Mouse (Mus musculus) kidney, adult 8-10 months (tissue): Measurements from ENCODE around the gene Tfip11.
"Not testable (repeated sequence)": the region's sequence is repeated elsewhere in the genome, so short reads cannot be mapped to it uniquely, and the experiment has no call there.

Source experiments
- DNase-seq, 2 experiments: peaks; one replicate each; pipeline ENCODE4 v3.0.0; 2022

Gene Tfip11

DNA sequence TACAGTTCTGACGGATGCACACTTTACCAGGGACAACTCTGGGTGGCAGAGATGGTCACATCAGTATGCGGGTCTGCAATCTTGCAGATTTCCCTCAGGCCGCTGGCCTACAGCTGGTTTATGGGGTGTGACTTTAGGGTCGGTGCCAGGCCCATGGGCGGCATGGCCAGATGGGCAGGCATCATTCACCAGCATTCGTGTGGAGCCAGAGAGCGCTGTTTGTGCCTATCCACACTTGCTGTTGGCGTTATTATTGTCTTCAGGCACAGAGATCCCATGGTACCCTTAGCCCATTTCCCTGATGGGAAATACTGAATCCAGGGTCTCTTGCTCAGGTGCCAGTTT is 35.6 kb upstream of the Tfip11 start:
- DNase-seq: no peak

DNA sequence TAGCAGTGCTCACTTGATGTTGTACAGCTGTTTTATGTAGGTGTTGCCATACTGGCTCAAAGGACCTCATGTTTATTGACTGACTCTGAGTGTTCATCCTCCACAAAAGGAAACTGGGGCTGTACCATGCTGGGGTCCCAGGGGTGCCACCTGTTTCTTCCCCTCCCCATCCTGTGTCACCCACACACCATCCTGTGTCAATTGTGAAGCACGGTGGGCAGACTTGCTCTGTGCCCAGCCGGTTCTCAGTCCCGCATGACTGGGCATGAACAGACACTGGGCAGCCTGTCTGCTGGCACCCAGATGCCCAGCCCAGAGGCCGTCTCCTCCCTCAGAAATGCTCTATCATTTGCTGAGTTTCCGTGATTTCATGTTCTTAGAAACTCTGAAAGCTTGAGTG is 34.3 kb upstream of the Tfip11 start:
- DNase-seq: no peak

DNA sequence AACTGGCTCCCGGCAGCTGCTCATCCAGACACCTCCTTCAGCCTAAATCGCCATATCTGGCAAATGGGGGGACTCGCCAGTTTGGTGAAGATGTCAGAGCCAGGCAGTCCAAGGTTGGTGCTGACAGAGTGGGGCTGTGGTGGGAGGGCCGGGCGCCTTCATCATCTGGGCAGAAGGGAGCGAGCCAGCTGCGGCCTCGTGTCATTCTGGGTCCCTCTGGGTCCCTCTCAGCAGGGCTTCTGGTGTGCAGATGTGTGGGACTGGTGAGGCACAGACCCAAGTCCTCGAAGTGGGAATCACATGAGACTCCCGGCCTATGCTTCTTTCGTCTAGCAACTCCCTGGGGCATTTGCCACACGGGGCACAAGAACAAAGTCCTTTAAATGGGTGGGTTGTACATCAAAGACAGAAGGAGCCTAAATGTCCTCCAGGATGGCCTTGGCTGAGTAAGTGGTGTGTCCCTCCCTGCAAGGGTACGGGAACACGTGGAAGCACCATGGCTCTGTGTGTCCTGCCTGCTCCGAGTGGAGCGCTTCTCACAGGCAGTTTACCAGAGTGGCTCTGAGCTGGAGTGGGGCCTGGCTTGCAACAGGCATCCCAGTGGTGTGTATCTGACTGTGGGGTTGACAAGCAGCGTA is 33.7 kb upstream of the Tfip11 start:
- DNase-seq: no peak

DNA sequence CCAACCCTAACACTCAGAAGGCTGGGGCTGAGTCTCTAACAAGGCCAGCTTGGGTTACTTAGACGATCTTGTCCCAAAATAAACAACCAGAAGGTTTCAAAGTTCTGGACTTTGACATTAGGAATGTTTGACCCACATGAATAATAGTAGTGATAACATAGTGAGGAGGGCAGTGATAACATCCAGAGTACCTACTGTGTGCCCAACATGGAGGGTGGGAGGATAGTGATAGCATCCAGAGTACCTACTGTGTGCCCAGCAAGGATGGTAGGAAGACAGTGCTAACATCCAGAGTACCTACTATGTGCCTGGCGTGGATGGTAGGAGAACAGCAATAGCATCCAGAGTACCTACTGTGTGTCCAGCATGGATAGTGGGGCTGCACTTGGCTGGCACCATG is 32.4 kb upstream of the Tfip11 start:
- DNase-seq: no peak

DNA sequence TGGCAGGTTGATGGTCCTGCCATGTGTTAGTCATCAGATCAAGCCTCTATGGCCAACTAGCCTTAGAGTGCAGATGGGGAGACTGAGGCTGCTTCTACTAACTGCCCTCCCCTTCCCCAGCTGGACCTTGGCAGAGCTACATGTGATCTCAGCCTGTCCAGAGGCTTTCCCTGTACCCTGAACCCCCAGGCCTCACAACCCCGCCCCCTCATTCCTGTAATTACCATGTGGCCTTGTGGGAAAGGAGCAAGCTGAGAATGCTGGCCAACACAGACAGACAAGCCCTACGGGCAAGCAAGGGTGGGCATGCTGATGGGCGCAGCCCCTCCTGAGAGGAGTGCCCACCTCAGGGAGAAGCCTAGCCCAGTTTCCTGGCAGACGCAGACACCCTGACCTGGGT is 31.5 kb upstream of the Tfip11 start:
- no peak for DNase-seq

DNA sequence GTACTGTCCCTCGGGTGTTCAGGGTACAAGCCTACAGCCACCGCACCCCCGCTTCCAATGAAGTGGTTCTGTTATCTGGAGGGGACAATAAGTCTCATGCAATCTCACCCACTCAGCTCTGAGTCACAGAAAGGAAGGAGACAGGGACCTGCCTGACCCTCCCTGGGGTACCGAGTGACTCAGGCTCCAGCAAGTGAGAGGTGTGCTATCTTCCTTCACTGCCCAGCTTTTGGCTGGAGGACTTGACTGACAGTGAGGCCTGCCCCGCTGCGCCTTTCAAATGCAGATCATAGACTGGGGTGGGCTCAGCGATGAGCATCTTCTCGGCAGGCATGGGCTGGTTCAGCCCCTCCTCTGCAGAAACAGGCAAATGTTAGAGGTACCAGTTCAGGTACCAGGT is 31.0 kb upstream of the Tfip11 start:
- no peak for DNase-seq

DNA sequence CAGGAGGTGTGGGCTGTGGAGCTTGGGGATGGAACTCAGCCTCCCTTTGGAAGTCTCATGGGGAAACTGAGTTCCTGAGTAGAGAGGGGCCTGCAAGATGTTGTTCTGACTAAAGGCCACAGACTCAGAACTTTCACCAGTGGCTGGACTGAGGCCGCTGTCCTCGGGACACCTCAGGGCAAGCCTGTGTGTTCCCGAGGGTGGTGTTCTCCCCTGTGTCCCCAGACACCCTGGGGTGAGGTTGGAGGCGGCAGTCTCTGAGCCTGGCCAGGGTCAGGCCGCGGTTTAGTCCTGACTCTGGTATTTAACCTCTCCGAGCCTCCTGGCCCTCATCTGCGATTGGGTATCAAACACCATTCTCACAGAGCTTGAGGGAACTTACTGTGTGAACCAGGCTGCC is 30.6 kb upstream of the Tfip11 start:
- DNase-seq: no peak

DNA sequence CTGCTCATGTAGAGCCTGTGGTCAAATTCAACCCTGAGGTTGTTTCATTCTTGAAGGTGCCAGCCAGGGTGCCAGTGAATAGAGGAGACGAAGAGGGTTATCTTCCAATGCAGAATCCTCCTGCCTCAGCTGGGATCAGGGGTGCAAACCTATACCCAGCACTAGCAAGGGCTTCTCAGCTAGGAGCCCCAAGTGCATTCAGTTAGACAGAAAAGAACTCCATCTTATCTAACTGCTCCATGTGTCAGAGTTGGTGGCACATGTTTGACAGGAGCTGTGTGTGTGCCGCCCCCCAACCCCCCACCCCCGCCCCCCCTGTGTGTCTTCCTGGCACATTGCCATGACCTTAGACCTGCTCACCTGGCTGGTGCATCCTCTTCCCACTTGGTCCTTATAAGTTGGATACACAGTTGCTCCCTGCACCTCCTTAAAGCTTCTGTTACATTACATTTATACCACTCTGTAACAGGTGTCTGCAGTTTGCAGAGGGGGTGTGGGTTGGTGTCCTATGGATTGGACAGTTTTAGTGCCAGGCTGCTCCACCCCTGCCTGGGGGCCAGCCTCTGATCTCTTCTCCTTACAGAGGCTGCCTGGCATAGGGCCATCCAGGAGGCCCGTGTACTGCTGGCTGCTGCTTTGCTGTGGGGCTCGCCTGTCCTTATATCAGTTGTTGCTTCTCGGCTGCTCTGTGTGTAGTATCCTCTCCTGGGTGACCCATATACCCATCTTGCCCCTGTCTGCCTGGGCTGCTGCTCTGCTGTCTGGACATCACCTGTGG is 29.6 kb upstream of the Tfip11 start:
- DNase-seq: no peak

DNA sequence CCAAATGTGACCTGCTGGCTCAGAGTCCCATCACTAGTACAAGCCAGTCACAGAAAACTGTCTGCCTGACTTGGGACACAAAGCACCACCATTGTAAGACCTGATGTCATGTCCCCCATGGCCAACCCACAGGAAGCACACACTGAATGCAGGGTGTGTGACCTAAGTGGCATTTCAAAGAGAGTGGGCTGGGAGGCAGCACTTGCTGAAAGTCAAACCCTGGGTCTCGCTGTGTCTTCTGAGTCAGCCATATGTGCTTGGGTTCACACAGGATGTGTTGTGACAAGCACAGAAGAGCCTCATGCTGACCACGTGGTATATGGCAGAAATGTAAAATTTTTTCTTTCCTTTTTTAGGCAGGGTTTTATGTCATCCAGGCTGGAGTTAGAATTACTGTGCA is 28.9 kb upstream of the Tfip11 start:
- no peak for DNase-seq

DNA sequence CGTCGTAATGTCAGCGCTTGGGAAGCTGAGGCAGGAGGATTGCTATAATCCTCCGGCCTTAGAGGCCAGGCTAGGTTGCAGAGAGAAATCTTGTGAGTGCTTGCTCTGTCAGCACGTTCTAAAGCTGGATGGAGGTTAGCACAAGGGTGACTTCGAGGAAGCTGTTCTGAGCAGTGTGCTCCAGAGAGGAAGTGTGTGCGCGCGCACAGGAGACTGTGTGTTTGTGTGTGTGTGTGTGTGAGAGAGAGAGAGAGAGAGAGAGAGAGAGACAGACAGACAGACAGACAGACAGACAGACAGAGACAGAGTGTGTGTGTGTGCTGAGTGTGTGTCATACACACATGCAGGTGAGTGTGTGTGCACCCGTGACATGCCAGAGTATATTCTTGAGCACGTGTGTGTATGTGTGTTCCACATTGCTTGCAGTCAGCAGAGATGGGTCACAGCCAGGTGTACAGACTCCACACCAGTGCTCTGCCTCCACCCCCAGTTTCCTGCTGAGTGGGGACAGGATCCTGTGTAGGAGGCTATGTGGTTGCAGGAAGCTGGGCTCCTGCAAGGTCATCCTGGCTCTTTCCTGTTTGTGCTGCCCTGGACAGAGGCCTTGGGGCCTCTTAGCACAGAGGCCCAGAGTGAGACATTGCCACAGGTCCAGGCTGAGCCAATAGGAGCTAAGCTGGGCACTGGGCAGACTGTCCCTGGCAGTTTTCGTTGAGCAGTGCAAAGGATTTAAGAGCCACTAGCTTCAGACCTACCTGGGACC is 27.8 kb upstream of the Tfip11 start:
- peak; percentile 55 to 69 for DNase-seq

DNA sequence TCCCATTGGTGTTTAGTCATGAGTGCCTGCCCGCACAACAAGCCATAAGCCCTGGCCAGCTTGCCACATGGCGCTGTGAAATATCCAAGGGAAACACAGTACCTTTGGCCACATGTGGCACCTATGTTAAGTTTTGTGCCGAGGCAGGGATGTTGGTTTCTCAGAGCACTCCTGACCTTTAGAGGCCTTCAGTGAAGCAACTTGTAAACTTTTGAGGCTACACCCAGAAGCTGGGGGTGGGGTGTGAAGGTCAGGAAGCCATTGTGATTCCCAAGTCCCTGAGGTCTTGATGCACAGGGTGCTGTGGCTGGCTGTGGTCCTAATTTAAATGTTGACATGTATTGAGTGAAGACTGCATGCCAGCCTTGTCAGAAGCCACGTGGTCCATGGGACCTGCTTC is 26.8 kb upstream of the Tfip11 start:
- no peak for DNase-seq

DNA sequence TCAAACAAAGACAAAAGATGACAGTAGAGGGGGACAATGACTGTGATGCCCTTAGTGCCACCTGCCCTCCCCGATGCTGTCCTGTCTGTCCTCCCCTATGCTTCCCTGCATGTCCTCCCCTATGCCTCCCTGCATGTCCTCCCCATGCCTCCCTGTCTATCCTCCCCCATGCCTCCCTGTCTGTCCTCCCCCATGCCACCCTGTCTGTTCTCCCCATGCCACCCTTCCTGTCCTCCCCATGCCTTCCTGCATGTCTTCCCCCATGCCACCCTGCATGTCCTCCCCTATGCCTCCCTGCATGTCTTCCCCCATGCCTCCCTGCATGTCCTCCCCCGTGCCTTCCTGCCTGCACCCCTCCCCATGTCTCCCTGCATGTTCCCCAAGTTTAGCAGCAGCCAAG is 26.0 kb upstream of the Tfip11 start:
- DNase-seq: no peak

DNA sequence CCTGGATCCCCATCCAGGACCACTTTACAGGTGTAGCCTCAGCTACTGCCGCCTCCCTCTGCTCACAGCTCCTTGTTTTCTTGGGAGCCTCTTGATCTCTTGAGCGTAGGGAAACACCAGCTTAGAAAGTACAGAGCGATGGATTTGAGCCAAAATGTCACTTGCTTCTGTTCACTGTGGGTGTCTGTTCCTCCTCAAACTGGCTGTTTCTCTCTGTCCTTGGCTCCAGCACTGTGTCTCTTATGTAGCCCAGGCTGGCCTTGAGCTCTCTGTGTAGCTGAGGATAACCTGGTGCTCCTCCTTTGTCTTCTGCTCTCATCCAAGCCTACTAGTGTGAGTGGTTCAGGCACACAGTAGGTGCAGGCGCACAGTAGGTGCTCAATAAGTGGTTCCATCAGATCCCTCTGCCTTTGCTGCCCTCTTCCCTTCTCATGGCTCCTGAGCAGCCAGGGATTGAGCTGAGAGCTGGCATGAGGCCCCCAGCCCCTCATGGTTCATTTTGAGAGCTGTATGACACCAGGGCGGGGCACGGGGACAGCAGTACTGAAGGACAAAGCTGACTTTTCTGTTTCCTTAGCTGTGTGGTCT is 25.3 kb upstream of the Tfip11 start:
- no peak for DNase-seq

DNA sequence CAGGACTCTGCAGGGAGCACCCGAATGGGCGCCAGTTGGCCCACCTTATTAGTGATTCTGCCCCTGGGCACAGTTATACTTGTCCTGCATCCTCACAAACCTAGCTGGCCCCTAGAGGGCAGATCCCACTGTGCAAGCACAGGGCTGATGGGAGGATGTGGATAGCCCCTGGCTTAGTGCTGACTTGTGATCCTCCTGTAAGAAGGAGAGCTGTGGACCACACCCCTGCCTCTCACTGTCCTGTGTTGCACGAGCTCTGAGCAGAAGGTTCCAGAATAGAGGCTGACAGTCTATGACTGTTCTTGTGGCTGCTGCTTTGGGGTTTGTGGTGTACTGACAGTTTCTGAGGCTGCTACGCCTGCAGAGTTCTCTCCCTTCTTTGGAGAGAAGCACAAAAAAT is 24.5 kb upstream of the Tfip11 start:
- DNase-seq: no peak

DNA sequence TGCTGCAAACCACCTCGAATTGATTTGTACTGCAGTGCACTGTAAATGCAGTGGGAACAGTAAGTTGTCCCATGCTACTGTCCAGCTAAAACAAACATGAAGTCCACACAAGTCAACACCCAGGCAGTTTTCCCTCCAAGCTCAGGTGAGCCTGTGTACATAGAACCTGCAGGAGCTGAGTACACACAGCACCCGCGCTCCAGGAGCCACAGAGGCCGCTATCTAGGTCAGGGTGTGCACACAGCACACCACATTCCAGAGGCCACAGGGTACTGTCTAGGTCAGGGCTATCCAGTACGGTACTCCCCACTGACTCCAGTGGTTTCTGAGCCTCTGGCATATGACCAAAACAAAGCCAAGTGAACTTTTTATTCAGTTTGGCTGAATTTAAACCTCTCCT is 23.8 kb upstream of the Tfip11 start:
- DNase-seq: no peak

DNA sequence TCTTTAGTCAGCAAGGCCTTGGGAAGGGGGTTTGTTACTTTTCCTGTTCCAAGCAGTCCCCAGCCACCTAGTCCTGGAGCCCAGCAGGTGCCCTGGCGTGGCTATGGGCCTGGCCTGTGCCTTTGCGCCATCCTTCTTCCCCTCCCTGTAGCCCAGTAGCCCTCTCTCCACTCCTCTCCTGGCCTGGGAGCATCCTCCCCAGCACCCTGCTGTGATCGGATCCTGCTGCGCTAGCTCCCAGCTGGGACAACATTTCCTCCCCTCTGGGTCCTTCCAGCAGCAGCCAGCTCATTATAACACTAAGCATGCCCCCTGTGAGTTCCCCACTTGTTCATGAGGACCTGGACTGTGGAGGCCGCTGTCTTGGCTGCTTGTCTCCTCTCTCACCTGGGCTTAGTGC is 20.3 kb upstream of the Tfip11 start:
- DNase-seq: no peak

DNA sequence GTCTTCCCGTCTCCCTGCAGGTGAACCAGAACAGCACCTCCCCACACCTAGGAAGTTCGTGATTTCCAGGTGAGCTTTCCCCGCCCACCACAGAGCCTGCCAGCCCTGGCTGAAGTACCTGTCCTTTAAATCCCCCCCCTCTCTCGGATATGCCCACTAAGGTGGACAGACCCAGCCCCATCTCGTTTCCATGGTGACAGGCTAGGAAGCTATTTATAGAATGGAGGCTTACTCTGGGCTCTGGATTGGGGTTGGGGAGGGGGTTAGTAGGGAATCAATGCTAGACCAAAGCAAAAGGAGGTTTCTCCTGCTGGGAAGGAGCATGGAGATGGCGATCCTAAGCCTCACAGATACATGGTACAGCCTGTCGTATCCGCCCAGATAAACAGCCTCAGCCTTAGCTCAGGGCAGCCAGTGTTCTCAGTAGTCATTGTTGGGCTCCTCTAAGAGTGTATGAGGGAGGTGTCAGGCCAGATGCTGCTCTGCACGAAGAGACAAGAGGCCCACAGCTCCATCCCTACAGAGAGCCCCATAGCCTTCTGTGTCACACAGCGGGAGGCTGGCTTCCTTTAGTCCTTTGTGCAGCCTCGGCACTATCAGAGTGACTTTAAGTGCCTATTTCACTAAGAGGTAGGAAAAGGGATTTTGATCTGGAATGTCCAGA is 12.8 kb upstream of the Tfip11 start:
- DNase-seq: no peak

DNA sequence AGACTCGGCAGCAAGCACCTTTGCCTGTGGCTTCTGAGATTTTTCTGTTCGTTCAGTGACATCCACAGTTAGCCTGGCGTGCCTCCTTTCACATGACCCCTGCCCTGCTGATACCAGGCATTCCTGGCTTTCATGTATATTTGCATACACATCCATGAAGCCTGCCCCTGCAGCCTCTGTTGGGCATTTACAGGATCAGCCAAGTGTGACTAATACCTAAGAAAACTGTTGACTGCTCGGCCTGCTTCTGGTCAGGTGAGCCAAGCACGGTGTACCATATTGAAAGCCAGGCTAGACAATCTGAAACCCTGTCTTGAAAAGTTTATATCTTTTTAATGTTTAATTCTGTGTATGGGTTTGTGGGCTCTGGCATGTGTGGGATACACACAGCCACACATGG is 9.7 kb upstream of the Tfip11 start:
- DNase-seq: no peak

DNA sequence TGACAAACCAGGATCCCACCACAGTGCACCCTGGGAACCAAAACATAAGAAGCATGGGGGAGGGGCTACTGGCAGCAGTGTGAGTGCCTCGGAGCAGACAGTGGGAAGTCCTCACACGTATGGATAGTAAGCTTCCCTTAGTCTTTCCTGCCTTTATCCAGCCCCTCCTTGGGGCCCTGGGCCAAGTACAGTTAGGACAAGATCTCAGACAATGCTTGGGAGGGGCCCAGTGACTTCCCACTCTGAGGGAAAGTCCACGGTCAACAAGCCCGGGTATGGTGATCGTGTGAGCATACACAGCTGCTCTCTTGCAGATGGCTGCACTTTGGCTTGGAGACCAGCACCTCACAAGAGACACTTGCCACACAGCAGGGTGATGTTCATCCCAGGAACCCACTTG is 8.8 kb upstream of the Tfip11 start:
- peak in 1 of 2 experiments; percentile 40 for DNase-seq

DNA sequence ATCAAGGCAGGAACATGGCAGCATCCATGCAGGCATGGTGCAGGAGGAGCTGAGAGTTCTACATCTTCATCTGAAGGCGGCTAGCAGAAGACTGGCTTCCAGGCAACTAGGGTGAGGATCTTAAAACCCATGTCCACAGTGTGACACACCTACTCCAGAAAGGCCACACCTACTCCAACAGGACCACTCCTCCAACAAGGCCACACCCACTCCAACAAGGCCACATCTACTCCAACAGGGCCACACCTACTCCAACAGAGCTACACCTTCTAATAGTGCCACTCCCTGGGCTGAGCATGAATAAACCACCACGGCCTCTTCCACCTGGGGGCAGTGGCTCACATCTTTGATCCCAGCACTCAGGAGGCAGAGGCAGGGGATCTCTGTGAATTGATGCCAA is 6.8 kb upstream of the Tfip11 start:
- DNase-seq: not testable (repeated sequence)

DNA sequence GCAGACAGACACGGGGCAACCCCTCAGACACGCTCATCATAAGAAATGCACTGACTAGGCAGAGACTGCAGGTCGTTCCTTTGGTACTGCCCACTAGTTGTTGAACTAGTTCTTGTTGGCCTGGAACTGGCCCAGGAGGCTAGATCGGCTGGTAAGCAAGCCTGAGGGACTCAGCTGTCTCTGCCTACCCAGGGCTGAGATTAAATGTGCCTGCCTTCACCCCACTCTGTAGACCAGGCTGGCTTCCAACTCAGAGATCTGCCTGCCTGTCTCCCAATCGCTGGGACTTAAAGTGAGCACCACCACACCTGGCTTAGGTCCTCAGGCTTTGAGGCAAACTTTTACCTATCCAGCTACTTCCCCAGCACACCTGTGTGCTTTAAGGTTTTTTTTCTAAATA is 5.8 kb upstream of the Tfip11 start:
- DNase-seq: no peak

DNA sequence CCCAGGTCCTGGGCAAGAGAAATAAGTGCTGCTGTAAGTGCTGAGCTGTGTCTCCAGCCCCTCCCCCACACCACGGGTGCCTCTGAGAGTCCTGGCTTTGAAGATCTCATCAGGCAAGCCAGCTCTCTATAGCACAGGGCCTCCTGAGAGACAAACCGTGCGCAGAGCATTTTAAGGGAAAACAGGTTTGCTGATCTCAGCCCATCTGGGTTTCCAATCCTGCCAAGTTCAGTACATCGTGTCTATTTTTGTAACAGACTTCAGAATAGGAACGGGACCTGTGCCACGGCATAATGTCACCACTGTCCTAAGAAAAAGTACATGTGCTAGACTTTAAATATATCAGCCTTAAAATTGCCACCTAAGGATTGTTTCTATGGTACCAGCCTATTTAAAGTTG is 5.2 kb upstream of the Tfip11 start:
- DNase-seq: no peak

DNA sequence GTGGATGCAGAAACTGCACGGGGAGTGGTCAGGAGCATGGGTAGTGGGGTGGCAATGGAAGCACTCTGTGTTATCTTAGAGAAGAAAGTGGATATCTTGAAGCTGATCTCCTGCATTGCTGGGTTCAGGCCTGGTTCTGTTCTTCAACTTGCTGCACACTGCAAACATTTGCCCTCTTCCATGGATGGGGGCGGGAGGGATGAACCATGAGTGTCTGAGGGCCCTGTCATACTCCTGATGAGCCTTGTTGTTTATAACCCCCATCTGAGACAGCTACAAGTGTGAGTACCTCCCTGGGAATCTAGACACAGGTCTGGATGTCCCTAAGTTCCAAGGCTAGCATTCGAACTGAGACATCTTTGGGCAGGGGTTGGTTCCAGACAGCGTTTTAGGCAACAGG is 4.8 kb upstream of the Tfip11 start:
- DNase-seq: no peak
